Mouse (Mus musculus): ENCODE measurements at regions not wholly inside any gene's neighbourhood (a gene's known extent, or its start where the extent isn't known, plus 50 kb on each side); places are given as distances from the start of the nearest gene placed in this dataset.

- TF ChIP-seq CHD2 (IDR thresholded peaks at IDR 0.05; ENCODE audit: low read depth, low read length), result no peak
- TF ChIP-seq HCFC1 (IDR thresholded peaks at IDR 0.05; ENCODE audit: borderline replicate concordance, insufficient read depth, low read length), result no peak
Observed at GRCm38 (mm10) chr14:120762168-120762567, 148.9 kb upstream of the Ipo5 start.
